Mouse (Mus musculus): ENCODE data around the gene Sh3bgrl2.
"Not testable (repeated sequence)": the region's sequence is repeated elsewhere in the genome, so short reads cannot be mapped to it uniquely, and the experiment has no call there.

DNA sequence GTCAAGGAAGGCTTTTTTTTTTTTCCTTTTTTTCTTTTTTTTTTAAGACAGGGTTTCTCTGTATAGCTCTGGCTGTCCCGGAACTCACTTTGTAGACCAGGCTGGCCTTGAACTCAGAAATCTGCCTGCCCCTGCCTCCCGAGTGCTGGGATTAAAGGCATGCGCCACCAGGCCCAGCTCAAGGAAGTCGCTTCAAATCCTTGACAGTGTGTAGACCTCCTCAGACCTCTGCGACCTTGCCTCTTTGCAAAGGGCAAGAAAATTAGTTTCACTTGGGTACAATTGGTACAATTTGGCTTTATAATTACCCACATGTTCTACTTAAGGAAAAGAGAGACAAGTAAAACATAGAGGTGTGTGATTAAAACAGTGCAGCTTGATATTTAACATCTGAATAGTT is 29.0 kb upstream of the Sh3bgrl2 start:
- TF ChIP-seq POLR2A (IDR thresholded peaks at IDR 0.05; ENCODE audit: borderline replicate concordance, extremely low read depth, insufficient read depth, insufficient read length, poor library complexity, severe bottlenecking); CTCF (IDR thresholded peaks at IDR 0.05; ENCODE audit: borderline replicate concordance, extremely low read depth, insufficient read depth, insufficient read length): not testable (repeated sequence)
